Mouse (Mus musculus): ENCODE data around the gene Coro2a.

- TF ChIP-seq POLR2A (IDR thresholded peaks at IDR 0.05; ENCODE audit: low read depth, low read length) (no peak), CTCF (IDR thresholded peaks at IDR 0.05; ENCODE audit: extremely low read depth, insufficient read depth, insufficient read length, insufficient replicate concordance) (no peak)
Measured at GRCm38 (mm10) chr4:46569671-46570070, 32.3 kb downstream of the Coro2a start.
